Mouse (Mus musculus) limb, embryonic 15.5 days (tissue): ENCODE measurements around the gene Galnt10. TPM values are rescaled to one million over a fixed set of nuclear protein-coding genes. Genes with fewer than 3 reads are reported as not detected.

Source experiments
- ATAC-seq: fragments of 200-750 bp; cut with Nextera tagmentation; 2 replicates; pipeline ENCODE4 v1.8.0; 2017; ENCODE audit warnings: low read depth, moderate TSS enrichment; ENCODE audit not compliant: insufficient number of reproducible peaks, low FRiP score, low TSS enrichment
- H3K27ac ChIP-seq: fragments of 300-500 bp; sonication (generic); 2 replicates; pipeline ENCODE4 v1.5.1; 2015; ENCODE audit warnings: moderate library complexity, mild to moderate bottlenecking, inconsistent platforms
- H3K27me3 ChIP-seq: fragments of 300-500 bp; sonication (generic); 2 replicates; pipeline ENCODE4 v1.6.1; 2015; ENCODE audit warnings: inconsistent platforms
- H3K36me3 ChIP-seq: fragments of 300-500 bp; sonication (generic); 2 replicates; pipeline ENCODE4 v1.6.1; 2015; ENCODE audit warnings: inconsistent platforms
- H3K4me1 ChIP-seq: fragments of 300-500 bp; sonication (generic); 2 replicates; pipeline ENCODE4 v1.6.1; 2015; ENCODE audit warnings: inconsistent platforms
- H3K4me2 ChIP-seq: fragments of 300-500 bp; sonication (generic); 2 replicates; pipeline ENCODE4 v1.6.1; 2015; ENCODE audit warnings: mild to moderate bottlenecking, inconsistent platforms
- H3K4me3 ChIP-seq: fragments of 300-500 bp; sonication (generic); 2 replicates; pipeline ENCODE4 v1.5.1; 2015; ENCODE audit warnings: mild to moderate bottlenecking, inconsistent platforms
- H3K9ac ChIP-seq: fragments of 300-500 bp; sonication (generic); 2 replicates; pipeline ENCODE4 v1.6.1; 2015; ENCODE audit warnings: inconsistent platforms
- H3K9me3 ChIP-seq: fragments of 300-500 bp; sonication (generic); 2 replicates; pipeline ENCODE4 v1.6.1; 2016; ENCODE audit warnings: inconsistent platforms
- WGBS: fragments of 180-500 bp; shearing (Covaris S2); methylation state at CpG from one replicate; pipeline ENCODE4 v1.1.7; 2015; 5-methylcytosine and 5-hydroxymethylcytosine counted together
- polyA plus RNA-seq: library from polyadenylated mRNA; unstranded; fragments of >200 nt; fragmentation: Nextera tagmentation; extraction: Ambion mirVana; gene quantifications from 2 replicates; pipeline ENCODE4 v1.2.1, GENCODE M21; 2015

Gene Galnt10
- polyA plus RNA-seq, 1 experiment from 2014 or later, result 36.5 TPM

GRCm38 (mm10) chr11:57827048-57827914, 182.0 kb downstream of the Galnt10 start:
- H3K9ac ChIP-seq, result 0 out of 2 replicates have a peak overlapping the region, but pooled peaks have one; percentile 8
- no peak overlapping the region for H3K27ac ChIP-seq
- no peaks in the 10 kb centered on the region for H3K9me3 ChIP-seq
- peaks cover 59% of the 10 kb centered on the region for H3K27me3 ChIP-seq
- peak overlapping the region; percentile 36 for H3K4me3 ChIP-seq
- no peaks in the 10 kb centered on the region for H3K36me3 ChIP-seq
- ATAC-seq, result 0 out of 2 replicates have a peak, but pooled peaks have one; percentile 45
- H3K4me1 ChIP-seq, result peaks cover 39% of the 10 kb centered on the region
- 3% methylated on average over 41 of the region's 41 CpGs for WGBS
- H3K4me2 ChIP-seq, result peak overlapping the region; percentile 64

- no peak overlapping the region for H3K27ac ChIP-seq
These were observed 182.8 kb downstream of the Galnt10 start for GRCm38 (mm10) chr11:57827915-57828545.

DNA sequence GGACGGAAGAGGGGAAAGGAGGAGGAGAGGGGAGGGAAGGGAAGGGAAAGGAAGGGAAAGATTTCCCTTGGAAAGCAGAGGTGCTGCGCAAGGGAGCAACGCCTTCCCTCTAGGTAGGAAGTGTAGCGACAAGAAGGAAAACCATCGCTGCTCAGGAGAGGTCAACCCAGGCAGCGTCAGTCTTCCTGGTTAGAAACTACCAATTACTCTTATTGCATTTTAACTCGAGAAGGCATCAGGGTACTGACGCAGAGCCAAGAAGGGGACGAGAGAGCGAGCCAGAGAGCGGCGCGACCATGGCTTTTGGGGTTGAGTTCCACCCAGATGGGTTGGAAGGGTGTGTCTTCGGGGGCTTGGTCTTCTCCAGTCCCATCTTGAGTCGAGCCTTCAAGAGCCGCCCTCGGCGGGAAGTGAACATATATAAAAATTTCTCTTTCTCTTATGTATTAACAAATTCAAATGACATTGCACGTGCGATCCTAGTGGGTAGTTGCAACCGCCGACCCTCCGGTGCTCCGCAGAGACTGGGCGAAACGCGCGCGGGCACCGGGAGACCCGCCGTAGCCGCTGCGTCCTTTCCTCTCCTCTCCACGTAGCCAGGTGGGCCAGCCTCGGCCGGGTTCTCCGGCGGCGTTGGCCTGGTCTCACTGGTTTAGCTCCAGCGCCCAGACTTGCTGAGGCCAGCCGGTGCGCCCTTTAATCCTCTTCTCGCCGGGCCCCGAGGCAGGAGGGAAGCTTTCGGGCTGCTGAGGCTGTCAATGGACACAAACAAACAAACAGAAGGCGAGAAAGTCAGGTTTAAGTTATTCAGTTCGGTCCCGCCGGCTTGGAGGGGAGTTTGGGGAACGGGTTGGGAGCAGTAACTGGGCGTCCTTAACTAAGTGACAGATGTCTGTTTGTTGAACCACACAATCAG, 184.0 kb downstream of the Galnt10 start:
- Histone ChIP-seq H3K36me3 (no peaks in the 10 kb centered on the region), H3K9me3 (no peaks in the 10 kb centered on the region), H3K4me1 (peaks cover 47% of the 10 kb centered on the region), H3K27me3 (peaks cover 79% of the 10 kb centered on the region), H3K4me2 (peak overlapping the region; percentile 36), H3K27ac (no peak overlapping the region), H3K4me3 (peak overlapping the region; percentile 23), H3K9ac (no peak overlapping the region)
- ATAC-seq, result no peak
- 6% methylated on average over 53 of the region's 53 CpGs for WGBS

More at GRCm38 (mm10) chr11:57827915-57828545, 182.8 kb downstream of the Galnt10 start:
- WGBS, result 2% methylated on average over 33 of the region's 33 CpGs
- no peaks in the 10 kb centered on the region for H3K36me3 ChIP-seq
- H3K9me3 ChIP-seq, result no peaks in the 10 kb centered on the region
- H3K27me3 ChIP-seq, result peaks cover 67% of the 10 kb centered on the region
- H3K4me1 ChIP-seq, result peaks cover 45% of the 10 kb centered on the region
- no peak for ATAC-seq
- peak overlapping the region; percentile 36 for H3K4me3 ChIP-seq
- peak overlapping the region; percentile 64 for H3K4me2 ChIP-seq
- H3K9ac ChIP-seq, result 0 out of 2 replicates have a peak overlapping the region, but pooled peaks have one; percentile 8

GRCm38 (mm10) chr11:57829871-57830775, 184.9 kb downstream of the Galnt10 start:
- Histone ChIP-seq H3K4me1 (peaks cover 41% of the 10 kb centered on the region), H3K36me3 (no peaks in the 10 kb centered on the region), H3K27me3 (peaks cover 86% of the 10 kb centered on the region), H3K4me3 (peak overlapping the region; percentile 13; the same call in 1 of the 2 replicates), H3K9me3 (no peaks in the 10 kb centered on the region), H3K27ac (no peak overlapping the region), H3K4me2 (no peak overlapping the region), H3K9ac (no peak overlapping the region)
- ATAC-seq, result no peak
- 58% methylated on average over 17 of the region's 17 CpGs for WGBS

GRCm38 (mm10) chr11:57831281-57831781, 186.1 kb downstream of the Galnt10 start:
- ATAC-seq, result no peak
- H3K4me3 ChIP-seq, result peak overlapping the region; percentile 13
- no peak overlapping the region for H3K9ac ChIP-seq
- no peak overlapping the region for H3K27ac ChIP-seq
- peaks cover 97% of the 10 kb centered on the region for H3K27me3 ChIP-seq
- H3K4me2 ChIP-seq, result no peak overlapping the region
- H3K4me1 ChIP-seq, result peaks cover 41% of the 10 kb centered on the region
- H3K9me3 ChIP-seq, result no peaks in the 10 kb centered on the region
- 16% methylated on average over 31 of the region's 31 CpGs for WGBS
- H3K36me3 ChIP-seq, result no peaks in the 10 kb centered on the region

DNA sequence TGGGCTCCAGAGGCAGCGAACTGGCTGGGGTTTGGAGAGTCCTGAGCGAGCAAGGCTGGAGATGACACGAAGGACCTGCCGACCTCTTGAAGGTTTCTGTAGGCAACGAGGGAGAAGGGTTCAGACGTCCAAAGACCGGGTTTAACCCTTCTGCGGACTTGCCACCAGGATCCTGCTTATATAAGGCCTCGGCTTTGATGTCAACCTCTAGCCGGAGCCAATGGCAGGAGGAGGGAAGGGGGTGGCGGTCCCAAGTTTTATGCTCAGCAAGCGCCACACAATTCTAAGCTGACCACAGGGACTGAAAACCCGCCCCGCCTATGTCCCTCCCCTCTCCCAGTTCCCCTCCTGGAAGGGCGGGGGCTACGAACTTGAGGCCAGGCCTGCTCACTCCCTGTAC, 186.6 kb downstream of the Galnt10 start:
- peaks cover 97% of the 10 kb centered on the region for H3K27me3 ChIP-seq
- H3K9me3 ChIP-seq, result no peaks in the 10 kb centered on the region
- 0 out of 2 replicates have a peak, but pooled peaks have one; percentile 25 for ATAC-seq
- no peak overlapping the region for H3K9ac ChIP-seq
- H3K4me1 ChIP-seq, result peaks cover 46% of the 10 kb centered on the region
- no peaks in the 10 kb centered on the region for H3K36me3 ChIP-seq
- H3K4me2 ChIP-seq, result no peak overlapping the region
- peak overlapping the region; percentile 13; the same call in 1 of the 2 replicates for H3K4me3 ChIP-seq
- H3K27ac ChIP-seq, result no peak overlapping the region
- 33% methylated on average over 16 of the region's 16 CpGs for WGBS

- WGBS, result 24% methylated on average over 23 of the region's 23 CpGs
- no peaks in the 10 kb centered on the region for H3K36me3 ChIP-seq
- peak within 1 kb of the TSS; percentile 13 for H3K4me3 ChIP-seq
- H3K27ac ChIP-seq, result no peak within 1 kb of the TSS
- H3K9ac ChIP-seq, result no peak within 1 kb of the TSS
- H3K9me3 ChIP-seq, result no peaks in the 10 kb centered on the region
- H3K27me3 ChIP-seq, result peaks cover 97% of the 10 kb centered on the region
- ATAC-seq, result no peak
- H3K4me2 ChIP-seq, result peak within 1 kb of the TSS; percentile 28; the same call in 1 of the 2 replicates
- peaks cover 46% of the 10 kb centered on the region for H3K4me1 ChIP-seq
These were observed 187.4 kb downstream of the Galnt10 start, which contains the start of gene Hand1 for GRCm38 (mm10) chr11:57832552-57833201. Gene Hand1, minus strand, starts transcription at chr11:57832818.

GRCm38 (mm10) chr11:57833296-57833977, 188.2 kb downstream of the Galnt10 start:
- Histone ChIP-seq H3K9ac (no peak overlapping the region), H3K9me3 (no peaks in the 10 kb centered on the region), H3K27me3 (peaks cover 97% of the 10 kb centered on the region), H3K36me3 (no peaks in the 10 kb centered on the region), H3K4me1 (peaks cover 39% of the 10 kb centered on the region), H3K27ac (no peak overlapping the region), H3K4me2 (peak overlapping the region; percentile 28; the same call in 1 of the 2 replicates), H3K4me3 (peak overlapping the region; percentile 8; the same call in 1 of the 2 replicates)
- WGBS, result 10% methylated on average over 30 of the region's 30 CpGs
- no peak for ATAC-seq

- Histone ChIP-seq H3K4me2 (peak overlapping the region; percentile 28; the same call in 1 of the 2 replicates), H3K9me3 (no peaks in the 10 kb centered on the region), H3K27me3 (peaks cover 93% of the 10 kb centered on the region), H3K4me1 (peaks cover 34% of the 10 kb centered on the region), H3K4me3 (no peak overlapping the region; the same call in 1 of the 2 replicates), H3K9ac (no peak overlapping the region), H3K27ac (no peak overlapping the region), H3K36me3 (no peaks in the 10 kb centered on the region)
- 34% methylated on average over 6 of the region's 6 CpGs for WGBS
- ATAC-seq, result no peak
These were observed 188.8 kb downstream of the Galnt10 start for GRCm38 (mm10) chr11:57834031-57834430.
